Mouse (Mus musculus): ENCODE results near the gene Otoa. TPM values are rescaled to one million over a fixed set of nuclear protein-coding genes. Genes with fewer than 3 reads are reported as not detected.

Otoa gene
- total and polyA plus RNA-seq, 2 experiments, result 0.02 to 0.09 TPM

GRCm38 (mm10) chr7:121198933-121199332 lies 117.5 kb downstream of the Otoa start:
- Histone ChIP-seq H3K9ac (ENCODE audit: low read depth, low read length) (no peak overlapping the region), H3K36me3 (ENCODE audit: control insufficient read depth, insufficient read depth, low read length) (no peaks in the 10 kb centered on the region), H3K27me3 (ENCODE audit: control insufficient read depth, insufficient read depth, low read length) (no peaks in the 10 kb centered on the region), H3K4me1 (ENCODE audit: control insufficient read depth, insufficient read depth, low read length) (peaks cover 5% of the 10 kb centered on the region; the same call in 1 of the 2 replicates), H3K4me3 (ENCODE audit: insufficient read depth, low read depth, low read length) (no peak overlapping the region), H3K27ac (replicated peaks; ENCODE audit: insufficient read depth, low read depth, low read length) (no peak overlapping the region), H3K79me2 (ENCODE audit: control insufficient read depth, insufficient read depth, low read length) (no peaks in the 10 kb centered on the region)
- 85% methylated on average over 8 of the region's 8 CpGs for WGBS
- DNase-seq (ENCODE audit: extremely low read depth, low read depth, low spot score), result no peak
- TF ChIP-seq POLR2A (IDR thresholded peaks at IDR 0.05; ENCODE audit: extremely low read depth, insufficient read depth, low read length) (no peak), CTCF (IDR thresholded peaks at IDR 0.05; ENCODE audit: low read depth, low read length) (no peak)

- Histone ChIP-seq H3K4me3 (ENCODE audit: insufficient read depth, low read depth, low read length) (no peak overlapping the region), H3K27ac (replicated peaks; ENCODE audit: insufficient read depth, low read depth, low read length) (no peak overlapping the region), H3K79me2 (ENCODE audit: control insufficient read depth, insufficient read depth, low read length) (no peaks in the 10 kb centered on the region), H3K4me1 (ENCODE audit: control insufficient read depth, insufficient read depth, low read length) (no peaks in the 10 kb centered on the region), H3K27me3 (ENCODE audit: control insufficient read depth, insufficient read depth, low read length) (peaks cover 2% of the 10 kb centered on the region; the same call in 1 of the 2 replicates), H3K9ac (ENCODE audit: low read depth, low read length) (no peak overlapping the region), H3K36me3 (ENCODE audit: control insufficient read depth, insufficient read depth, low read length) (no peaks in the 10 kb centered on the region)
- DNase-seq (ENCODE audit: extremely low read depth, low read depth, low spot score), result no peak
- 90% methylated on average over 4 of the region's 4 CpGs for WGBS
- TF ChIP-seq POLR2A (IDR thresholded peaks at IDR 0.05; ENCODE audit: extremely low read depth, insufficient read depth, low read length), result no peak
- no peak for TF ChIP-seq CTCF (IDR thresholded peaks at IDR 0.05; ENCODE audit: low read depth, low read length)
Measured at GRCm38 (mm10) chr7:121211804-121212203, 130.4 kb downstream of the Otoa start.

Other genes starting within 250 kb of the Otoa start
- gene Eef2k, start 238.8 kb upstream of the Otoa start, total RNA-seq (2014; rRNA removed), result 6.5 and 8.3 TPM in 2 replicates
- gene Eef2k, start 238.8 kb upstream of the Otoa start, polyA plus RNA-seq (2012; rRNA removed), result 6.4 and 7.4 TPM in 2 replicates
- gene Polr3e, start 163.9 kb upstream of the Otoa start, total RNA-seq (2014; rRNA removed), result 4.7 and 6.7 TPM in 2 replicates
- gene Polr3e, start 163.9 kb upstream of the Otoa start, polyA plus RNA-seq (2012; rRNA removed), result 6.6 and 8.7 TPM in 2 replicates
- 0.74 and 0.87 TPM in 2 replicates for gene Cdr2, start 99.3 kb upstream of the Otoa start, total RNA-seq (2014; rRNA removed)
- gene Cdr2, start 99.3 kb upstream of the Otoa start, polyA plus RNA-seq (2012; rRNA removed), result 0.45 and 0.49 TPM in 2 replicates
- gene Mfsd13b, start 99.1 kb upstream of the Otoa start, total RNA-seq (2014; rRNA removed), result not detected in 2 replicates
- gene Mfsd13b, start 99.1 kb upstream of the Otoa start, polyA plus RNA-seq (2012; rRNA removed), result not detected in 2 replicates
- 37.9 and 41.4 TPM in 2 replicates for gene Mettl9, start 47.2 kb upstream of the Otoa start, total RNA-seq (2014; rRNA removed)
- gene Mettl9, start 47.2 kb upstream of the Otoa start, polyA plus RNA-seq (2012; rRNA removed), result 13.8 and 18.8 TPM in 2 replicates
- gene Igsf6, start 7.1 kb upstream of the Otoa start, total RNA-seq (2014; rRNA removed), result 3.2 and 4.0 TPM in 2 replicates
- gene Igsf6, start 7.1 kb upstream of the Otoa start, polyA plus RNA-seq (2012; rRNA removed), result 0.41 and 0.82 TPM in 2 replicates

All from liver, adult 2 months (tissue).